In genomic region chr12:105727964-105728363, GRCm38 (mm10) we compare ENCODE assay signal across 8 mouse cellular contexts. TPM values are rescaled to one million over a fixed set of nuclear protein-coding genes. Genes with fewer than 3 reads are reported as not detected.
DNase-seq lines count a peak whose midpoint lies in the region; ATAC-seq and TF ChIP-seq lines count a peak whose summit lies in the region.

No protein-coding gene starts in this region.

- ATAC-seq in cerebellum, adult (ENCODE audit: insufficient number of reproducible peaks, low FRiP score, low TSS enrichment) = no peak
- ATAC-seq in lung, embryonic 14.5 days (ENCODE audit: insufficient read depth) = no peak

- no peaks in the 10 kb centered on the region for H3K9me3 ChIP-seq in lung, embryonic 14.5 days (ENCODE audit: low read depth, low read length)

- H3K4me3 ChIP-seq in cerebellum, adult 2 months (replicated peaks; ENCODE audit: insufficient read depth, low read depth, low read length) = no peak overlapping the region
- no peak overlapping the region for H3K4me3 ChIP-seq in lung, embryonic 14.5 days (ENCODE audit: low read depth, low read length)

- no peak overlapping the region for H3K27ac ChIP-seq in cerebellum, adult 2 months (ENCODE audit: insufficient read depth, low read length)
- H3K27ac ChIP-seq in lung, embryonic 14.5 days (ENCODE audit: low read depth) = no peak overlapping the region

- H3K9ac ChIP-seq in lung, embryonic 14.5 days = no peak overlapping the region

- TF ChIP-seq POLR2A in cerebellum, adult 2 months (IDR thresholded peaks at IDR 0.05; ENCODE audit: borderline replicate concordance, insufficient read depth, low read length) = no peak

- 29% methylated on average over 8 of the region's 8 CpGs for WGBS in cerebellum, adult 2 months
- 29% methylated on average over 8 of the region's 8 CpGs for WGBS in lung, embryonic 14.5 days

- no peak overlapping the region for H3K4me2 ChIP-seq in lung, embryonic 14.5 days

- peak; percentile 19 to 20 for DNase-seq in cerebellum, adult 2 months
- DNase-seq in lung, embryonic 14.5 days = peak; percentile 73
- DNase-seq in lung, adult 18-20 months = no peak
- DNase-seq in c-Kit-positive CD71-positive TER-119-negative erythroid progenitor cells, embryonic 14.5 days (ENCODE audit: low read depth) = peak; percentile 68
- DNase-seq in kidney, postnatal 36 days = peak; percentile 38 to 63
- peak; percentile 27 for DNase-seq in retina, postnatal 7 days (ENCODE audit: low read depth, low spot score)
- DNase-seq in adrenal gland, postnatal 4 days (ENCODE audit: low spot score in 2 of 2) = no peak

- H3K27me3 ChIP-seq in cerebellum, adult 2 months (ENCODE audit: control insufficient read depth, insufficient read depth, low read length) = no peaks in the 10 kb centered on the region
- H3K27me3 ChIP-seq in lung, embryonic 14.5 days (ENCODE audit: insufficient read depth, low read length) = no peaks in the 10 kb centered on the region

- no peaks in the 10 kb centered on the region for H3K4me1 ChIP-seq in cerebellum, adult 2 months (ENCODE audit: control insufficient read depth, insufficient read depth, low read length)
- H3K4me1 ChIP-seq in lung, embryonic 14.5 days (ENCODE audit: insufficient read depth) = no peaks in the 10 kb centered on the region

- TF ChIP-seq CTCF in cerebellum, adult 2 months (IDR thresholded peaks at IDR 0.05; ENCODE audit: borderline replicate concordance, insufficient read depth, low read depth, low read length) = no peak
- TF ChIP-seq CTCF in lung, embryonic 14.5 days (IDR thresholded peaks at IDR 0.05; ENCODE audit: low read depth) = peak; percentile 73

- H3K36me3 ChIP-seq in lung, embryonic 14.5 days (ENCODE audit: insufficient read depth) = no peaks in the 10 kb centered on the region

RNA-seq across cellular contexts. Expression of gene Ak7, which starts 22.2 kb away (rescaled TPM):
- polyA plus RNA-seq in cerebellum, adult 2 months (2012; rRNA removed) = 1.3 and 2.2 TPM in 2 replicates
- polyA plus RNA-seq in lung, embryonic 14.5 days (2014; fragmentation: Nextera tagmentation; extraction: Ambion mirVana) = not detected in 2 replicates
- total RNA-seq in adrenal gland, postnatal 4 days (2021) = under 1 TPM; 0.25 to 0.36 TPM

RNA-seq across cellular contexts. Expression of gene Atg2b, which starts 43.0 kb away (rescaled TPM):
- 47.4 and 48.8 TPM in 2 replicates for polyA plus RNA-seq in cerebellum, adult 2 months (2012; rRNA removed)
- polyA plus RNA-seq in lung, embryonic 14.5 days (2014; fragmentation: Nextera tagmentation; extraction: Ambion mirVana) = 17.1 and 17.7 TPM in 2 replicates
- 10 to 100 TPM; 27.4 to 30.5 TPM for total RNA-seq in adrenal gland, postnatal 4 days (2021)

RNA-seq across cellular contexts. Expression of gene Gskip, which starts 43.3 kb away (rescaled TPM):
- 29.4 and 31.7 TPM in 2 replicates for polyA plus RNA-seq in cerebellum, adult 2 months (2012; rRNA removed)
- polyA plus RNA-seq in lung, embryonic 14.5 days (2014; fragmentation: Nextera tagmentation; extraction: Ambion mirVana) = 28.4 and 30.6 TPM in 2 replicates
- 10 to 100 TPM; 16.7 to 17.4 TPM for total RNA-seq in adrenal gland, postnatal 4 days (2021)

RNA-seq across cellular contexts. Expression of gene Papola, which starts 56.5 kb away (rescaled TPM):
- polyA plus RNA-seq in cerebellum, adult 2 months (2012; rRNA removed) = 99.3 and 106 TPM in 2 replicates
- 181 and 185 TPM in 2 replicates for polyA plus RNA-seq in lung, embryonic 14.5 days (2014; fragmentation: Nextera tagmentation; extraction: Ambion mirVana)
- 100 to 1,000 TPM; 188 to 210 TPM for total RNA-seq in adrenal gland, postnatal 4 days (2021)

Comparison
In these comparisons a context has a peak if more than half of its experiments do, and no peak if none do; other contexts are left out.
1. DNase-seq: peak in cerebellum, adult 2 months (2 of 2), lung, embryonic 14.5 days (single experiment), c-Kit-positive CD71-positive TER-119-negative erythroid progenitor cells, embryonic 14.5 days (single experiment), kidney, postnatal 36 days (2 of 2) and retina, postnatal 7 days (single experiment); none in lung, adult 18-20 months (0 of 2) and adrenal gland, postnatal 4 days (0 of 2).